Mouse (Mus musculus) embryonic facial prominence, embryonic 11.5 days (tissue): Measurements from ENCODE around the gene Ednra. TPM values are rescaled to one million over a fixed set of nuclear protein-coding genes. Genes with fewer than 3 reads are reported as not detected.

ENCODE experiments used
- ATAC-seq: fragments of 200-750 bp; cut with Nextera tagmentation; replicated peaks from 2 replicates; pipeline ENCODE4 v1.8.0; 2017; ENCODE audit warnings: low read depth; ENCODE audit not compliant: insufficient number of reproducible peaks, low FRiP score, low TSS enrichment
- DNase-seq: peaks from one replicate; pipeline ENCODE4 v3.0.0-alpha.2; 2015; ENCODE audit warnings: low spot score
- H3K27ac ChIP-seq: fragments of 300-500 bp; sonication (generic); replicated peaks from 2 replicates; pipeline ENCODE4 v1.5.1; 2014; ENCODE audit warnings: mild to moderate bottlenecking, low read depth, low read length, control low read depth
- H3K27me3 ChIP-seq: fragments of 300-500 bp; sonication (generic); 2 replicates; pipeline ENCODE4 v1.6.1; 2014; ENCODE audit warnings: mild to moderate bottlenecking, low read length, moderate library complexity, mixed read lengths; ENCODE audit not compliant: control insufficient read depth, insufficient read depth
- H3K36me3 ChIP-seq: fragments of 300-500 bp; sonication (generic); replicated peaks from 2 replicates; pipeline ENCODE4 v1.6.1; 2014; ENCODE audit warnings: low read depth, mild to moderate bottlenecking, low read length, moderate library complexity, mixed read lengths; ENCODE audit not compliant: control insufficient read depth, insufficient read depth
- H3K4me1 ChIP-seq: fragments of 300-500 bp; sonication (generic); 2 replicates; pipeline ENCODE4 v1.6.1; 2014; ENCODE audit warnings: low read length, mixed read lengths; ENCODE audit not compliant: control insufficient read depth, insufficient read depth
- H3K4me2 ChIP-seq: fragments of 300-500 bp; sonication (generic); 2 replicates; pipeline ENCODE4 v1.6.1; 2014; ENCODE audit warnings: low read depth, mild to moderate bottlenecking, control low read depth, low read length, moderate library complexity
- H3K4me3 ChIP-seq: fragments of 300-500 bp; sonication (generic); 2 replicates; pipeline ENCODE4 v1.5.1; 2014; ENCODE audit warnings: low read depth, low read length, control low read depth
- H3K9ac ChIP-seq: fragments of 300-500 bp; sonication (generic); replicated peaks from 2 replicates; pipeline ENCODE4 v1.6.1; 2014; ENCODE audit warnings: mild to moderate bottlenecking, control low read depth, low read length
- H3K9me3 ChIP-seq: fragments of 300-500 bp; sonication (generic); replicated peaks from 2 replicates; pipeline ENCODE4 v1.6.1; 2016; ENCODE audit warnings: mild to moderate bottlenecking, low read length, inconsistent platforms, mixed read lengths; ENCODE audit not compliant: control insufficient read depth
- WGBS: fragments of 180-500 bp; shearing (Covaris S2); extraction: QIAGEN DNeasy Blood & Tissue Kit; methylation state at CpG from one replicate; pipeline ENCODE4 v1.1.7; 2014; 5-methylcytosine and 5-hydroxymethylcytosine counted together
- polyA plus RNA-seq: library from polyadenylated mRNA; unstranded; fragments of >200 nt; fragmentation: Nextera tagmentation; extraction: Ambion mirVana; gene quantifications from 2 replicates; pipeline ENCODE4 v1.2.1, GENCODE M21; 2014

Ednra gene
- polyA plus RNA-seq, 1 experiment from 2014 or later = 60.4 TPM

DNA sequence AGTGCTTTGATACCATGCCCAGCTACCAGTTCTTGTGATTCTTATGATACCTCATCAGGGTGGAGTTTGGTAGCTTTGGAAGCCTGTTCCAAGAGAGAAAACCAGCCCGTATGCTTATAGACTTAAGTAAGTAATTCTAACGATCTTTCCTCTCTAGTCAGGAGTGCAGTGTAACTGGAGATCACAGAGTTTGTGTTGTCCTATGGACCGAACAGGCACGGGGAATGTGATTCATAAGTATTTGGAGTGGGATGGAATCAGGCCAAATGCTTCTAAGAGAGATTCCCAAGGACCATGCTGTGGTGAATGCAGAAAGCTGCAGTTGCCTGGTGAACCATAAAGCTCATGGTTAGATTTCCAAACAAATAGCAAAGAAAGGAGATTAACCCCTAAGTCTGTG lies 31.2 kb upstream of the Ednra start:
- no peak overlapping the region for H3K4me2 ChIP-seq
- H3K4me1 ChIP-seq = no peaks in the 10 kb centered on the region
- H3K9me3 ChIP-seq = no peaks in the 10 kb centered on the region
- no peak for DNase-seq
- no peak overlapping the region for H3K9ac ChIP-seq
- 52% methylated on average over 4 of the region's 4 CpGs for WGBS
- H3K36me3 ChIP-seq = no peaks in the 10 kb centered on the region
- no peaks in the 10 kb centered on the region for H3K27me3 ChIP-seq
- H3K4me3 ChIP-seq = no peak overlapping the region
- H3K27ac ChIP-seq = no peak overlapping the region
- no peak for ATAC-seq

DNA sequence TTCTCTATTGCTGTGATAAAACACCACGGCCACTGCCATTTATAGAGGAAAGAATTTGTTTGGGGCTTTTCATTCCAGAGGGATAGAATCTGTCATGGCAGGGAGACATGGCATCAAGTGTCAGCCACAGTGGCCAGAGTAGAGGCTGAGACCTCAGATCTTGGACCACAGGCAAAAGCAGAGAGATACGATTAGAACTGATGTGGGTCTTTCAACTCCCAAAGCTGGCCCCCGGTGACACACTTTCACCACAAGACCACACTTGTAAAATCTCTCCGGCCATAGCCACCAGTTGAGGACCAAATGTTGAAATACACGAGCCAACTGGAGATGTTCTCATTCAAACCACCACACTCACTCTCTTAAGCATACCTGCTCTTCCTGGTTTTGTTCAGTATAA lies 29.5 kb upstream of the Ednra start:
- no peaks in the 10 kb centered on the region for H3K27me3 ChIP-seq
- no peaks in the 10 kb centered on the region for H3K9me3 ChIP-seq
- ATAC-seq = no peak
- H3K4me3 ChIP-seq = no peak overlapping the region
- no peak overlapping the region for H3K9ac ChIP-seq
- H3K4me2 ChIP-seq = no peak overlapping the region
- 86% methylated on average over 5 of the region's 5 CpGs for WGBS
- H3K27ac ChIP-seq = no peak overlapping the region
- DNase-seq = no peak
- H3K4me1 ChIP-seq = no peaks in the 10 kb centered on the region
- no peaks in the 10 kb centered on the region for H3K36me3 ChIP-seq

DNA sequence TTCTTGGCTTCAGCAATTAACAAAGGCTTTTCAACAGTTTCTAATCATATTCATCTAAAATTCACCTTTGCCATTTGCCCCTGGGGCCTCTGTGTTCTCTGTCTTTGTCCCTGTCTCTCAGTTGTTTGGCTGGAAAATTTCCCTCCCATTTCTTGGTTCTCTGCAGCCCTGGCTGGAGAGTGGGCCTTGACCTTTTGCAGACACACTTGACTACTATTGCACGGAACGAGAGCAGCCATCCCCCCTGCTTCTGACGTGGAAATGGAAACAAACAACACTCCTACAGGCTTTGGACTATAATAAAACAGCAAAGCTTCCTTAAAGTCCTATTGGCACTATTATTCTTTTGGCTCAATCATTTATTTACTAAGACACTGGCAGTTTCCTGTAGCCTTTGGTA lies 27.8 kb upstream of the Ednra start:
- Histone ChIP-seq H3K9ac (no peak overlapping the region), H3K4me2 (no peak overlapping the region), H3K27ac (no peak overlapping the region), H3K36me3 (no peaks in the 10 kb centered on the region), H3K27me3 (no peaks in the 10 kb centered on the region), H3K4me3 (no peak overlapping the region), H3K4me1 (no peaks in the 10 kb centered on the region), H3K9me3 (no peaks in the 10 kb centered on the region)
- 68% methylated on average over 3 of the region's 3 CpGs for WGBS
- DNase-seq = no peak
- ATAC-seq = no peak

DNA sequence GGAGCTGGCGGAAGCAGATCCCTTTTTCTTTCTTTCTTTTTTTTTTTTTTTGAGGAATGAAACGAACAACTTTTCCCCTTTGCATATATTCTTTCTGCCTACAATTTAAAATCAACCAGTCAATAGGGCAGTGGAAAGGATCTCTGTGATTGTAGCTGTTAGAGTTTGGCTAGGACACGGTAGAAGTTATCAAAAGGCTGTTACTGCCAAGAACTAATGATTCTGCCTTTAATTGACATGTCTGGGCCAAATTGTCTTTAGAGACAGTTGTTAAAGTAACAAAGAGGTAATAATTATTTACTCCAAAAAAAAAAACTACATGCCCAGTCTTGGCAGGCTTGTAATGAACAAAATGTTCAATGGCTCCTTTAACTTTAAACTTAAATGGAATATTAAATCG lies 26.1 kb upstream of the Ednra start:
- Histone ChIP-seq H3K9ac (no peak overlapping the region), H3K4me1 (no peaks in the 10 kb centered on the region), H3K36me3 (no peaks in the 10 kb centered on the region), H3K4me3 (no peak overlapping the region), H3K9me3 (no peaks in the 10 kb centered on the region), H3K27ac (no peak overlapping the region), H3K4me2 (no peak overlapping the region), H3K27me3 (no peaks in the 10 kb centered on the region)
- no peak for DNase-seq
- no peak for ATAC-seq
- WGBS = 79% methylated on average over 4 of the region's 4 CpGs

DNA sequence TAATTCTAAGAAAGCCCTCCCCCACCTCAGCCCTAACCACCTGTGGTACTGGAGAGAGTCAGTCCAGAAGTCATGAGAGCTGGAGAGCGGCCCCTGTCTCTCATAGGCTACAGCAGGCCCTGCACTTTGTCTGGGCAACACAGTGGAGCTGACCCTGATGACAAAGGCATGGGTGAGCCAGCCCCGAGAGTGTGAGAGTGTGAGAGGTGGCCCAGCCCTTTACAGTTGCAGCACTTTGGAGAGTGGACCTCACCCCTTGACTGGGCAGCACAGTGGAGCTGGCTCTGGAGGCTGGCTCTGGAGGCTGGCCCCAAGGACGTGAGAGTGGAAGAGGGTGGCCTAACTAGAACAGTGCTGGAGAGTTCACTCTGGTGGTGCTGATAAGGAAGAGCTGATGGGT lies 20.2 kb upstream of the Ednra start:
- no peaks in the 10 kb centered on the region for H3K4me1 ChIP-seq
- H3K4me3 ChIP-seq = no peak overlapping the region
- no peaks in the 10 kb centered on the region for H3K9me3 ChIP-seq
- no peak for ATAC-seq
- H3K27ac ChIP-seq = no peak overlapping the region
- DNase-seq = no peak
- H3K9ac ChIP-seq = no peak overlapping the region
- 81% methylated on average over 3 of the region's 3 CpGs for WGBS
- no peak overlapping the region for H3K4me2 ChIP-seq
- no peaks in the 10 kb centered on the region for H3K27me3 ChIP-seq
- no peaks in the 10 kb centered on the region for H3K36me3 ChIP-seq

DNA sequence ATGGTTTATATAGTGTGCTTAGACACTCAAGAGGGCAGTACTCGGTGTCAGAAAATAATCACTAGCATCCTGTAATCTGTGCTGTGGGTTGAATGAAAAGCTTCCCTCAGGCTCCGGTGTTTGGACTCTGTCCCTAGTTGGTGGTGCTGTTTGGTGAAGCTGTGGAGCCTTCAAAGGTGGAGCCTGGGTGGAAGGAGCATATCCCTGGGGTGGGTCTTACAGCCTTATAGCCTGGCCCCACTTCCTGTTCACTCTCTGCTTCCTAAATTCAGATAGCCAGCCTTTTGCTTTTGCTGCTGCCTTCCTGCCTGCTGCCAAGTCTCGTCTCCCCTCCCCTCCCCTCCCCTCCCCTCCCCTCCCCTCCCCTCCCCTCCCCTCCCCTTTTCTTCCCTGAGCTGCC lies 18.1 kb upstream of the Ednra start:
- H3K27me3 ChIP-seq = no peaks in the 10 kb centered on the region
- DNase-seq = no peak
- no peak for ATAC-seq
- H3K9ac ChIP-seq = no peak overlapping the region
- H3K4me3 ChIP-seq = no peak overlapping the region
- H3K4me1 ChIP-seq = no peaks in the 10 kb centered on the region
- no peaks in the 10 kb centered on the region for H3K36me3 ChIP-seq
- 37% methylated on average over 3 of the region's 3 CpGs for WGBS
- H3K4me2 ChIP-seq = no peak overlapping the region; the same call in 1 of the 2 replicates
- no peak overlapping the region for H3K27ac ChIP-seq
- H3K9me3 ChIP-seq = no peaks in the 10 kb centered on the region

DNA sequence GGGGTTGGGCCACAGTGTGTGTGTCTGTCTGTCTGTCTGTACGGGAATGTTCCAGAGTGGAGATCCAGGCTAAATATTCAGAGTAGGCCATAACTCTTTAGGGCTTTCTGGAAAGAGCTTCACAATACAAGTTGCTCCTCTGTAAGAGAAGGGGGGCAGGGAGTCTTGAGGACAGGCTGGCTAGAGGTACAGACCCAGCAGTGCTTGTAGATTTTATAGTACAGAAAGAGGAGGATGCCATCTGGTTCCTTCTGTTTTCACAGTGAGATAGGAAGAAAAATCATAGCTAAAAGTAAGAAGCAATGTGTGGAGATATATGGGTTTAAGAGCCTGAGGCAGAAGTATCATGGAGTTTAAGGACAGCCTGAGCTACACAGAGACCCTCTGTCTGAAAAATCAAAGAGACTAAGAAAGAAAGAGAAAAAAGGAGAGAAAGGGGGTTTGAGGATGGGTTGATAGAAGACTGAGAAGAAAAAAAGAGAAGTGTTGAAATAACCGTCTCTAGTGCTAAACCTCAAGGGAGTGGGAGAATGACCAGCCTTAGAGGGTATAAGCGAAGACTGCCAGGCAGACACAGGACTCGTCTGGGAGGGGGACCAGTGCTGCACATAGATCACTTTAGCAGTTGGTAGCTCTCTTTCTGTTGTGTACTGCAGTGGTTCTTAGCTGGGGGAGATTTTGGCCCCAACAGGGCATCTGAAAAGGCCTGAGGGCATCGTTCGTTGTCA lies 16.9 kb upstream of the Ednra start:
- Histone ChIP-seq H3K27me3 (no peaks in the 10 kb centered on the region), H3K36me3 (no peaks in the 10 kb centered on the region), H3K4me2 (no peak overlapping the region), H3K9me3 (no peaks in the 10 kb centered on the region), H3K4me1 (no peaks in the 10 kb centered on the region), H3K9ac (no peak overlapping the region), H3K27ac (no peak overlapping the region), H3K4me3 (no peak overlapping the region)
- ATAC-seq (no peak), DNase-seq (no peak)
- WGBS = 74% methylated on average over 6 of the region's 6 CpGs

DNA sequence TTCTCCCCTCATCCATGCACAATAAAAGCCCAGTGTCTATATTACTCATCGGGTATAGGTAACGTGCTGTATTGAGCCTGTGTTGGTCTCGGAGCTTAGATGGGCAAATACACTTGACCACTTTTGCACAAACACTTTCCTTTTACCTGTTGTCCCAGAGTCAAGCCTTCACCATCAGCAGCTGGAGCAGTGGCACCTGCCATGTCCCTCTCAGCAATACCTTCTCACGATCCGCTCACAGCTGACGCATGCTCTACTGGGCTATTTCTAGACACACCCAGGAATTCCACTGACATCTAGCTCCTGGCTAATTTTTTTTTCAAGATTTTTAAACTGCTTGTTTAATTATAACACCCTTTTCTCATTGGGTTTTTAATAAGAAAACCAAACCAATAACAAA lies 14.2 kb upstream of the Ednra start:
- WGBS = 93% methylated on average over 6 of the region's 6 CpGs
- Histone ChIP-seq H3K27ac (no peak overlapping the region), H3K36me3 (no peaks in the 10 kb centered on the region), H3K9me3 (no peaks in the 10 kb centered on the region), H3K4me3 (no peak overlapping the region), H3K4me1 (no peaks in the 10 kb centered on the region), H3K9ac (no peak overlapping the region), H3K27me3 (no peaks in the 10 kb centered on the region), H3K4me2 (no peak overlapping the region)
- DNase-seq (no peak), ATAC-seq (no peak)
